Mouse (Mus musculus): ENCODE data around the gene Col26a1.
A peak's percentile ranks its signal among the peaks of the same experiment; 100 is the strongest.

The Col26a1 gene

DNA sequence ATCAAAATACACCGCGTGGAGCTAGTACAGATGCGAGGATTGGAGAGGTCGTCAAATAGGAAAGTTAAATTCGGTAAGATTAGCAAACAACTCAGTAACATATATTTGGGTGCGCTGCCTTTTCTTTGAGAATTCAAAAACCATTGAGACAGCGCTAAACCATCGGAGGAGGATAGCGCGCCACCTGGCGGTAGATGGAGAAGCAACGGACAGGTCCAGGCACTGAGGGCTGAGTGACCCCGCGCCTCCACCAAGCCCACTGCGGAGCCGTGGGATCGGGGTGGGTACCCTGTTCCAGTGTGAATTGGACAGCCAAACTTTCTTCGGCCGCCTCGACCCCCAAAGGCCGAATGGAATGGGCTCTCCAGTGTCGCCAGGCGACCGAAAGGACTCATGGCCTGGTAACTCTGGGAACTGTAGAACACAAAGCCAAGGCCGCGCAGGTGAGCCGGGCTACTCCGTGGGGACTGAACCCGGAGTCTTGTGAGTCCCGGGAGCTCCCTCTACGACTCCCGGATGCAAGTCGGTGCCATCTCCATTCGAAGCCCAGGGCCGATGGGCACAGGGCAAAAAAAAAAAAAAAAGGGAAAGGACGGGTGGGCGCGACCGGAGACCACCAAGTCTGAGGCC lies 1.5 kb downstream of the Col26a1 start:
- peak; percentile 58 for DNase-seq (ENCODE audit: low read depth)

DNA sequence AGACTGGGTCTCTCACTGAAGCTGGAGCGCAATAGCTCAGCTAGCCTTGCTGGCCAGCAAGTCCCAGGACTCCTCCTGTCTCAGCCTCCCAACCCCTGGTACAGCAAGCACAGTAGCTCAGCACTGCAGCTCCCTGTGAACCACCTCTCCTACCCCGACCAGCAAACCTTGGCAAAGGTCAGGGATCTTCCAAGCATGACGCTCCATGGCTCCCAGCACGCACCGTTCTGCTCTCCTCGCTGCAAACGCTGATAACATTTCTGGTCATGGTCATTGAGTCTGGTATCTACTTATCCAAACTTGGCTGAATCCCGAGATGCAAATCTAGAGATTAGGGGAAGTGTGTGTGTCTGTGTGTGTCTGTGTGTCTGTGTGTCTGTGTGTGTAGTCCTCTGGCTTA lies 2.9 kb downstream of the Col26a1 start:
- no peak for DNase-seq (ENCODE audit: low read depth)

DNA sequence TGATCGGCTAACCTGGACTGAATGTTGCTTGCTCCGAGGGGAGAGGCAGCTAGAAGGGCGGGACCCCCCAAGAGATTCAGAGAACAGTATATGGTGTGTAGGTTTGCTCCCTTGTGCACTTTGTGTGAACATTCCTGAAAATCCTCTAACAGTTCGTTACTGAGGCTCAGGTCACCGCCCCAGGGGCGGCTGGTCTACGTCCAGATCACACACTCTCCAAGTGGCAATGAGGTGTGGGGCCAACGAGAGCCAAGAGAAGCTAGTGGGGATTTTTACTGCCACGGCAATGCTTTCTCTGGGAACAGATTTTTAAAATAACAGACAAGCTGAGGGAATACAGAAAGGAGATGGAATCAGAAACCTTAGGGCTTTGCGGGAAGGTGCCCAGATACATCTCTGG lies 8.7 kb downstream of the Col26a1 start:
- DNase-seq (ENCODE audit: low read depth), result no peak

DNA sequence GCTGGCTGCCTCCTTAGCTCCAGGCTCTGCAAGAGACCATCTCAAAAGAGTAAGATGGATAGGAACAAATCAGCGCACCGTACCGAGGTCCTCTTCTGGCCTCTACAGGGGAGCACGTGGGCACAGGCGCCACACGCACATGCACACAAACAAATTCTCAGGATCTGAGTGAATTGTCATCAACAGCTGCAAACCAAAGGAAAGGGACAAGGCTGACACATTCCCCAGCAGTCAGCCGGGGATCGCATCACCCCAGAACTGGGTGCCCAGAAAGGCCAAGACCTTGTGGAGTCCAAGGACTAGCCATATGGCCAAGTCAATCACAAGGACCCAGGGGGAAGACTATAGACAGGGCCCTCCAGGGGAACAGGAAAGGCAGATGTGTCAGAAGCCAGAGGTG lies 10.6 kb downstream of the Col26a1 start:
- no peak for DNase-seq (ENCODE audit: low read depth)

DNA sequence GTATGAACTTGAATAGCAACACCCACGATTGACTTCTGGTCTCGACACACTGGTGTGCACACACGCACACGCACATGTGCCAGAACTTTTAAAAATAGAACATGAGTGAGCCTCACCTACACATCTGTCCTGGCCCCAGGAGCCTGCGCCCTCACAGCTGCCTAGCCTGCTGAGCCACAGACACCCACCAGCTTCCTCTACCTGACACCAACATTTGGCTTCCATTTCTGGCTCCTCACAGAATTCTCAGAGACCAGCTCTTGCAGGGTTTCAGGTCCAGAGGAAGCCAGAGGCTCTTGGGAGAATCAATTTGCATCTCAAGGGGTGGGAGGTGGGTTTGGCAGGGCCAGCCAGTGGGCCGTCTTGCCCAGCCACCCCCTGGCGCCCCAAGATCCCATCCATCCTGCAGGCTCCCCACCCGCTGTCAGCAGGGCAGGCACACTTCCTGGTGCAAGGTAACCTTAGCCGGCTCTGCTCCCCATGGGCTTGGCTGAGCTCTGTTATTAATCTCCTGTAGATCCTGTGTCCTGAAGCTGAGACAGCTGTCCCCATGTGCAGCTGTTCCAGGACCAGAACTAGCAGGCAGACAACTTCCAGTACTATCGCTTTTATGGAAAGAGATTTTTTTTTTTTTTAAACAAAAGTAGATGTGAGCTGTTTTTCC lies 13.4 kb downstream of the Col26a1 start:
- no peak for DNase-seq (ENCODE audit: low read depth)

DNA sequence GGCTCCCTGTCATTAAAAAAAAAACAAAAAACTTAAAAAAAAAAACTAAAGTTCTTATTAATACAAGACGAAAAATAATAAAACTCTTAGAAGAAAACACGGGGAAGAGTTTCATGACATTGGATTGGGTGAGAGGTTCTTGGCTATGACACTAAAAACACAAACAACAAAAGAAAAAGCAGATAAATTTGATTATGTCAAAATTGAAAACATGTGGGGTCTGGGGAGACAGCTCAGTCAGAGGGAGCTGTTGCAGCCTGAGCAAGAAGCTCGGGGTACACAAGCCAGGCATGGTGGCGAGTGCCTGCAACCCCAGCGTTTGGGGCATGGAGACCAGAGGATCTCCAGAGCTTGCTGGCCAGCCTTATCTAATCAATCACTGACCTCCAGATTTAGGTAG lies 15.3 kb downstream of the Col26a1 start:
- DNase-seq (ENCODE audit: low read depth), result no peak

DNA sequence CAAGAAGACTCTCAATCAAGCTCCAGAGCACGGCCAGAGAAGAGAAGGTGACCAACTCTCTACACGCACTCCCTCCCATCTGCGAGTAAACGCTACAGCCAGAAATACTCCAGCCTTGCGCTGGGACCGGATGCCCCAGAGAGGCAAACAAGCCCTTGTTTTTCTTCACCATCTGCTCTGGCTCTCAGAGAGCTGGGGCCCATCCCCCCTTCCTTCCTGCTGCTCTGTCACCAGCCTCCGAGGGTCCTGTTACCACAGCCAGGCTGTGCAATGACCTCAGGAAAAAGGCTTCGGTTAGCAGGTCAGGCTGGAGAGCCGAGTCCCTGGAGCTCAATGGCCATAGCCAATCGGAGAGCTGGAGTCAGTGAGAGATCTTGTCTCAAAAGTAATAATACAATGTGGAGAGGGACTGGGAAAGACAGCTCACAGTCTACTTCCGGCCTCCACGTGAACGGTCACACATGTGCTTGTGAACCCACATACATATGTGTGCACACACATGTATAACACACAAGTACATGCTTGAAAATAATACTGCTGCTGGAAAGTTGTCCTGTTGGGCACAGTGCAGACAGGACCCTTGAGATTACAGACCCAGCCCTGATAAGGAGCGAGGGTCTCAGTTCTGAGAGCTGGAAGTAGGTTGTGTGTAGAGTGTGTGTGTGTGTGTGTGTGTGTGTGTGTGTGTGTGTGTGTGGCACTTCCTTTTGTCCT lies 18.9 kb downstream of the Col26a1 start:
- DNase-seq (ENCODE audit: low read depth), result peak; percentile 92

DNA sequence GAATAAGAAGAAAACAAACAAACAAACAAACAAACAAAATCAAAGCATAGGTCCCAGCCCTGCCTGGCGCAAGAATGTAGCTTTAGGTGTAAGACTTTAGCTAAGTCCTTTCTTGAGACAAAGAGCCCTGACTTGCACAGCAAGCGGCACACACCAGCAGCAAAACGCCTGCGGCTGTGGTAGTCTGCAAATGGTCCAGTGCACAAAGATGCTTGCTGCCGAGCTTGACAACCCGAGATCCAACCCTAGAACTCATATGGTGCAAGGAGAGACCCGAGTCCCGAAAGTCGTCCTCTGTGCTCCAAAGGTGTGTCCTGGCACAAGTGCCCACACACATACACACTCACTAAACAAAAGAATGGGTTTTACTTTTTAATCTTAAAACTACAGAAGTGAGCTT lies 19.7 kb downstream of the Col26a1 start:
- DNase-seq (ENCODE audit: low read depth), result no peak

DNA sequence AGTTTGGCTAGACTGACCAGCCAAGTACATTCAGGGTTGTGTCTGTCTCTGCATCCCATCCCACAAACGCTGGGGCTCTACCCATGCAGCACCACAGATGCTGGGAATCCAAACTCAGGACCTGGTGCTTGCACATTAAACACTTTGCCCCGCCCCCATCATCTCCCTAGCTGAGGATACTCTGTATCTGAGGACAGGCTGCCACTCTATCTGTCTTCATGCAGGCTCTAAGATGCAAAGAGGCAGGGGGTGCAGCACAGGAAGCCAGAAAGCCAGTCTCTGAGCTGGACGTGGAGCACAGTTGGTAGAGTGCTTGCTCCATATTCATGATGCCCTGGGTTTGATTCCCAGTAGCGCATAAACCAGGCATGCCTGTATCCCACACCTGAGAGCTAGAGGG lies 20.2 kb downstream of the Col26a1 start:
- DNase-seq (ENCODE audit: low read depth), result no peak

DNA sequence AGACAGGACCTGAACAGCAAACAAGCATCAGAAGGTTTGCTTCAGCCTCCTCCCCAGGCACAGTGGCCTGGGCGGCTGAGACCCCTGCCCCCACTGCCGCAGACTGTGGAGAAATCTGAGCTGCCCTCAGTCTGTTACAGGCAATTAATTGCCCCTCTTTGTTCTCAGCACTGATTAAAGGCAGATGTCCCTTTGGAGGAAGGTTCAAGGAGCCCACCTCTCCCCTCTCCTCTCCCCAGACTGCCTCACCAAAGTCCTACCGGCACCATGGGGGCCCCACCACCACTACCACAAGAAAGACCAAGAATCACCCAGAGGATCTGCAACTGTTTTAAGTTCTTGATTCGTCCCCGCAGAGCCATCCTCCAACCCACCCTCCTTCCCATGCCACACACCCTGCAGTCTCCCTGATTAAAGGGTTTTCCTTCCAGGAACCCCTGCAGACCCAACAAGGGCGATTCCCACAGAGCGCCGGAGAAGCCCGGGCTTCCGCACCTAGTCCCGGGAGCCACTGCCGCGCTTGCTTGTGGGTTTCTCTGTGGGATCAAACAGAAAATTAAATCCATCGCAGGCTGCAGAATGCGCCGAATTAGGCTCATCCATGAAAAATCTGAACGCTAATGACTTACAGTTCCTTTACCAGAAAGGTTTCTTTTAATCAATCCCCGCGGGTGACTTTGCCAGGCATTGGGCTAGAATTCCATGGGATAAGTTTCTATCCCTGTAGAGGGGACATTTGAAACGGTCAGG lies 21.6 kb downstream of the Col26a1 start:
- no peak for DNase-seq (ENCODE audit: low read depth)

DNA sequence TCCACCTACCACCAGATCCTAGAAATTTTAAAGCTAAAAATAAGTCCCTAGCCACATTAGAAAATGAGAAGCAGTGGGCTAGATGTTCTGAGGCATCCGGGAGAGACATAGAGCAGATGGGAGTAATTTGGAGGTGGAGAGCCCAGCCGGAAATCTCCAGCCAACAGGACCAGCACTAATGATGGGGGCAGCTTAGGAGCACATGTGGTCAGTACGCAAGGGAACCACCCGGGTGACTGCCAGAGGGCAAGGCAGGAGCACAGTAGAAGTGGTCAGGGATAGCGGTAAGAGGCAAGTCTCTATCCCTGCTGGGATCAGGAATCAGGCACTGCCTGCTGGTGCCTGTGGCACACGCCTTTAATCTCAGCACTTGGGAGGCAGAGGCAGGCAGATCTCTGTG lies 32.3 kb downstream of the Col26a1 start:
- DNase-seq (ENCODE audit: low read depth), result no peak

DNA sequence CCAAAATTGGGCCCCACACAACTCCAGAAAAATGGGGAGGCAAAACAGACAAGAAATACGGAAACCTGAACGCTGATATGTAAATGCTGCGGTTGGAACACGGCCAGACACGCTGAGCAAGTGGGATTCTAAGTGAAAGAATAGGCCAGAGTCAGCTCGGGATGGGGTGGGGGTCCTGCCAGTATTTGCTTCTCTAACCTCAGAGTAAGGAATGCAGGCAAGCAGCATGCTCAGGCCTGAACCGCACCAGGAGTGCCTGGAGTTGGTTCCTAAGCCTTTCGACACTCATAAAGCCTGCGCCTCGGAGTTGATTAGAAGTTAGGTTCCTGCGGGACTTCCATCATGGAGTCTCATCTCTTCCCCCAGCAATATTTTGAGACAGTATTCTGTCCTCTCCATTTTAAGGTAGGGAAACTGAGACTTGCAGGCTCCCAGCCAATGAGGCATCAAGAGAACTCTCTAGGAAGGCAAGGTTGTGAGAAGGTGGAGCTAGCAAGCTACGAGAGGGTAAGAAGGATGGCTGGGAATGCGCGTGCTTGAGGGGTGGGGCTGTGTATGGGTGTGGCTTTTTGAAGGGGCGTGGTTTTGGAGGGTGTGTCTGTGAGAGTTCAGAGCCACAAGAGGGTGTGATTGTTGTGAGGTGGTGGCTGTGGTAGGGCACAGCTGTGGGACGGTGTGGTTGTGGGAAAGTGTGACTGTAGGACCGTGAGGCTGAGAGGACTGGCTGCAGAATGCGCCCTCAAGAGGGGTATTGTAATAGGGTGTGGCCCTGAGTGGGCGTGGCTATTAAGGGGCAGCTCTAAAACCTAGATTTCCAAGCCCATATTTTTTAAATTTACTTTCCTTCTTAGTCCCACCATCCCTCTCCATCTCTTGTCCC lies 36.4 kb downstream of the Col26a1 start:
- no peak for DNase-seq (ENCODE audit: low read depth)

DNA sequence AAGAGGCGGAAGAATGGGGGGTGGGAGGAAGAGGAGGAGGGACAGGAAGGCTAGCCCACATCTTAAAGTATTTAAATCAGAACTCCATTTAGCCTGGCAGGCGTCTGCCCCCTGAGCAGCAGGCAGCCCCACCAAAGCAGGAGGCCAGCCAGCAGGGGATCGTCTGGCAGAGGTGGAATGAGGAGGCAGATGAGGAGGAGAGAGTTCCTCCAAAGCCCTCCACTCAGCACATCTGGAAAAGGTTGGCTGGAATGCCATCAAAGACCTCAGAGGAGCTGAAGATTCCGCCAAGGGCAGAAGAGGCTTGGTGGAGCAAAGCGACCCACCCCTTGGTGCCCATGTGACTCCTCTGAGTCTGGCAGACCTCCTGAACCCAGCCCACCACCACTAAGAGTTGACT lies 39.1 kb downstream of the Col26a1 start:
- no peak for DNase-seq (ENCODE audit: low read depth)

DNA sequence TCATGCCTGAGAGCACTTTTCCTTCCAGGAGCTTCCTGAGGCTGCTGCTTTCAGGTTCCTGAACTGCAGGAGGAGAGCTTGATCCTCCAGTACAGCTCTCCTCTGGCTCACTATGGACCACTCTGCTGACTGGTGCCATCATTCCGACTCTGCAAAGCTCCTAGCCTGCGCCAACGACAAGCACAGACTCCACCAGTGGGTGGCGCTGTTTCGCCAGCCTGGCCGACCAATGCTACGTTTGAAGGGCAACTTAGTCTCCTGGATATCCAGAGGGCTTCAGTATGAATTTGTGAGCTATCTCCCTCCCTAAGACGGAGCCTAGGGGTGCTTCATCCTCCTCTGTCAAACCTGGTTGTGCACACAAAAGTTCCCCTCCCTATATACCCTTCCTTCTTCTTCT lies 43.0 kb downstream of the Col26a1 start:
- peak; percentile 65 for DNase-seq (ENCODE audit: low read depth)

DNA sequence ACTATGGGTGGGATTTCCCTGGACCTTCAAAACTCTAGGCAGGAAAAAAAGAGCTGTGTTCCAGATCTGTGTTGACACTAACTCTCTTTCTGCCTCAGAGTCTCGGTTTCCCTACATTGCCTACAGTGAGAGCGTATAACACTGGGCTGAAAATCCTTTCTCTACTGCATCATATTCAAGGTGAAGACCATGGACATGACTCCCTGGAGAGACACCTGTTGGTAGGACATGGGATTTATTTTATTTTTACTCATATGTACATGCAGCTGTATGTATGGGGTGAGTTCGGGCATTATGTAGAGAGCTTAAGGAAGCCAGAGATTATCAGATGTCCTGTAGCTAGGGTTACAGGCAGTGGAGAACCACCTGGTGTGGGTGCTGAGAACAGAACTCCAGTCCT lies 50.0 kb downstream of the Col26a1 start:
- peak; percentile 12 for DNase-seq (ENCODE audit: low read depth)

DNA sequence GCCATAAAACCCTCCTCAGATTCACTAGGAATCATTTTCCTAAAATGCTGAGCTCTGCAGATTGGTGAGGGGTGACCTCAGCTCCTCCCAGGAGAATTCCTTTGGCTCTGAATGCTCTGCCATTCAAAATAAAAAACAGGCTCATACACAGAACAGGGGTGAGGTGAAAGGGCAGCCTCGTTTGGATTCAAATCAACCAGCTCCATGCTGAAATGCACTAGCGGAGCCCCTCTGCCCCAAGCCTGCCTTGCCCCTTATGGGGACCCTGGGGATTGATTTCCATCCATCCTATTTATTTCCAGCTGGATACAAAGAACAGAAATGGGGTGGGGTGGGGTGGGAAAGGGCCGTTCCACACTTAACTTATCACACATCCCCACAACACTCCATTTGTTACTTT lies 52.9 kb downstream of the Col26a1 start:
- DNase-seq (ENCODE audit: low read depth), result no peak

DNA sequence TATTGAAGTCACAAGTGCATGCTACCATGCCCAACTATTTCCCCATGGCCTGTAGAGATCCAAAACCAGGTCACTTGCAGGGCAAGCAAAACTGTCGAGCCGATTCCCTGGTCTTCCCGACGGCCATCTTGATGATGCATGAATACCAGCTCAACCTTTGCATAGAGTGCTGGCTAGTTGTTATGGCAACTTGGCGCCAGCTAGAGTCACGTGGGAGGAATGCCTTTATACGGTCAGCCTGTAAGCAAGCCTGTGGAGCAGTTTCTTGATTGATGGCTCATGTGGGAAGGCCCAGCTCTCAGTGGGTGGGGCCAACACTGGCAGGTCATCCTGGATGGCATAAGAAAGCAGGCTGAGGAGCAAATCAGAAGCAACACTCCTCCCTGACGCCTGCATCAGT lies 61.0 kb downstream of the Col26a1 start:
- DNase-seq (ENCODE audit: low read depth), result no peak

DNA sequence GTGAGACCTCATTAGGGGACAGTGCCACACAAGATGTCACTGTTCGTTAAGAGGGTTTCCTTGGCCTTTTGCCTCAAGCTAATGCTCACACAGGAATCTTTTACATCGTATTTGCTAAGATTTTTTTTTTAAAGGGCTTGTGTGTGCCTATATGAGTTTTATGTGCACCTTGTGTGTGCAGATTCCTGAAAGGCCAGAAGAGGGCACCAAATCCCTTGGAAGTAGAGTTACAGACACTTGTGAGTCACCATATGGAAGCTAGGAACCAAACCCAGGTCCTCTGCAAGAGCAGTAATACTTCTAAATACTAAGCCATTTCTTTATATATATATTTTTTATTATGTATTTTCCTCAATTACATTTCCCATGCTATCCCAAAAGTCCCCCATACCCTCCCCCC lies 62.1 kb downstream of the Col26a1 start:
- peak; percentile 8 for DNase-seq (ENCODE audit: low read depth)

DNA sequence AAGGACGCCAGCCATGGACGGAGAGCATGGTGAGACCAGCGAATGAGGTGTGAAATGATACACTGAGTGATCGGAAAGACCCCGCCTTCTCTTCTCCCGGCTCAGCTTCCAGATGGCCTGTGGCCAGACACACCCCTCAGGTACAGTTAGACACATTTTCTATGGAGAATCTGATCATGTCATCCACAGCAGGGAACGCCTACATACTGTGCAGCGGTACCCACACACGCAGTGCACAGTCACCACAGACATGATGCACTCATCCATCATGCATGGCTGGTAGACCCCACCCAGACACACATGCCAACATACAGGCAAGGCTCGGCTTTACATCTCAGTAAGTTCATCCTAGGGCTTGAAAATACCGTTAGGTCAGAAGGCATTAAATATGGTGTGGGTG lies 63.3 kb downstream of the Col26a1 start:
- no peak for DNase-seq (ENCODE audit: low read depth)

DNA sequence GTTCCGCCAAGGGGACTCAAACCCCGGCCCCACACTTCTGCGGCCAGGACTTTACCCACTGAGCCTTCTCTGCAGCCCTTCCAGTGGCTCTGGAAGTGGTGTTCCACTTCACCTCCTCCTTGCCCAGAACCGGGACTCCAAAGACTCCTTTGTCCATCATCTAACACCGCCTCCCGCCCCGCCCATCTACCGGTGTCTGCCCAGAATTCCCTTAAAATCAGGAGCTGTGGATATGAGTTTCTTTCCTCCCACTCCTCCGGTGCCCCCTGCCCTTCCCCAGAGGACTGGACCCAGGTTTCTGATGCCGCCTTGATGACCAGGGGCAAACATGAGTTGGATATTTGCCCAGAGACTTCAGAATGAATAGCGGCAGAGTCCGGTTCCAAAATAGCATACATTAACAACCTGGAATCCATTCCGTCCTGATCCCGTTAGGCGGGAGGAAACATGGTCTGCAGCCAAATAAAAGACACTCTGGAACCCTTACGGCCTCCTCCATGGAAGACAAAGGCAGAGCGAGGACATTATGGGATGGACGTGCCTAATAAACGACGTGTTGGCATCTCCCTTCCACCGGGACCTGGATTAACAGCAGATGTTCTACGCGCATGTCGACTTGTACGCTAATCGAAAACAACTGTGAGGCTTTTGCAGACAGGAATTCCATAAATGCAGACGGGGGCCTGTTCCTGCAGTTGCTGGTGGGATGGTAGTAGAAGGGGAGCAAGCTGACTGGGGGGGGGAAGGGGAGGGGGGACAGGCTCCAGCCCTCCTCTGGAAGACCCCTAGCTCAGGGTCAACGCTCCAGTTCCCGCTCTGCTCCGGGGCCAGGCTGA lies 72.3 kb downstream of the Col26a1 start:
- no peak for DNase-seq (ENCODE audit: low read depth)
